Mouse (Mus musculus) cortical plate, adult 2 months (tissue): ENCODE data around the gene Cxcr3.

Experiments
- CTCF ChIP-seq: fragments of 200-500 bp; IDR thresholded peaks from 2 replicates; pipeline ENCODE4 v1.5.1; 2011; ENCODE audit warnings: mild to moderate bottlenecking, control low read depth, low read length; ENCODE audit not compliant: insufficient read depth; ENCODE audit errors: extremely low read depth
- POLR2A ChIP-seq: fragments of 200-500 bp; IDR thresholded peaks from 2 replicates; pipeline ENCODE4 v1.6.1; 2011; ENCODE audit warnings: mild to moderate bottlenecking, low read length, control low read depth; ENCODE audit not compliant: insufficient read depth; ENCODE audit errors: extremely low read depth

DNA sequence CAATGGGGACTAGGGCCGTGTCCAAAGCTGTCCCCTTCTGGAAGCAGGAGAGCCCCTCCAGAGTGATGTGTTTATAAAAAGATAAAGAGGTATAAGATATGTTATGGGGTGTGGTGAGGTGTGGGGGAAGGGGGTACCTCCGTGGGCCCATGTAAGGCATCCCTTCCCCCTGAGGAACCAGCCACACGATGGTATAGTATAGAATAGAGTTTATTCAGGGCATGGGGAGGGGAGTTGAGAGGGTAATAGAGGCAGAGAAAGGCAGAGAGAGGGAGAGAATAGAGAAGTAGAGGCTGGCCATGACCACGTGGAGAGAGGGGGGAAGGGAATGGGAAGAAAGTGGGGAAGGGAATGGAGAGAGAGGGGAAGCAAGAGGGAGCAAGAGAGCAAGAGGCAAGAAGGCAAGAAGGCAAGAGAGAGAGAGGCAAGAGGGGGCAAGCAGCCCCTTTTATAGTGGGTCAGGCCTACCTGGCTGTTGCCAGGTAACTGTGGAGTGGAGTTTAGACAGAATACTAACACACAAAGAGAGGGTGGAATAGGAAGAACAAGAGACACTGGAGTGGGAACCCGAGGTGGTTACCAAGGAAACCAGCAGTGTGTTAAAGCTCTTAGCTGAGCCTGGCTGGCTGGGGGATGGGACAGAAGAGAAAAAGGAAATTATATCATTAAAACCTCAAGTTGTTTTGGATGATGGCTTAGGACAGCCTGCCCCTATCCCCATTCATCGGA, 6.4 kb upstream of the Cxcr3 start:
- TF ChIP-seq POLR2A = no peak
- no peak for TF ChIP-seq CTCF
